Mouse (Mus musculus): Measurements from ENCODE around the gene Phkg1. TPM values are rescaled to one million over a fixed set of nuclear protein-coding genes. Genes with fewer than 3 reads are reported as not detected.
A peak's percentile ranks its signal among the peaks of the same experiment; 100 is the strongest.
"Not testable (repeated sequence)": the region's sequence is repeated elsewhere in the genome, so short reads cannot be mapped to it uniquely, and the experiment has no call there.

Phkg1 gene
- polyA plus RNA-seq, 1 experiment, result 3.7 TPM

GRCm38 (mm10) chr5:129907775-129908174 lies 9.4 kb upstream of the Phkg1 start:
- H3K4me3 ChIP-seq (ENCODE audit: insufficient read depth, low read depth, low read length), result no peak overlapping the region
- H3K27ac ChIP-seq (ENCODE audit: insufficient read depth, low read depth, low read length), result no peak overlapping the region

DNA sequence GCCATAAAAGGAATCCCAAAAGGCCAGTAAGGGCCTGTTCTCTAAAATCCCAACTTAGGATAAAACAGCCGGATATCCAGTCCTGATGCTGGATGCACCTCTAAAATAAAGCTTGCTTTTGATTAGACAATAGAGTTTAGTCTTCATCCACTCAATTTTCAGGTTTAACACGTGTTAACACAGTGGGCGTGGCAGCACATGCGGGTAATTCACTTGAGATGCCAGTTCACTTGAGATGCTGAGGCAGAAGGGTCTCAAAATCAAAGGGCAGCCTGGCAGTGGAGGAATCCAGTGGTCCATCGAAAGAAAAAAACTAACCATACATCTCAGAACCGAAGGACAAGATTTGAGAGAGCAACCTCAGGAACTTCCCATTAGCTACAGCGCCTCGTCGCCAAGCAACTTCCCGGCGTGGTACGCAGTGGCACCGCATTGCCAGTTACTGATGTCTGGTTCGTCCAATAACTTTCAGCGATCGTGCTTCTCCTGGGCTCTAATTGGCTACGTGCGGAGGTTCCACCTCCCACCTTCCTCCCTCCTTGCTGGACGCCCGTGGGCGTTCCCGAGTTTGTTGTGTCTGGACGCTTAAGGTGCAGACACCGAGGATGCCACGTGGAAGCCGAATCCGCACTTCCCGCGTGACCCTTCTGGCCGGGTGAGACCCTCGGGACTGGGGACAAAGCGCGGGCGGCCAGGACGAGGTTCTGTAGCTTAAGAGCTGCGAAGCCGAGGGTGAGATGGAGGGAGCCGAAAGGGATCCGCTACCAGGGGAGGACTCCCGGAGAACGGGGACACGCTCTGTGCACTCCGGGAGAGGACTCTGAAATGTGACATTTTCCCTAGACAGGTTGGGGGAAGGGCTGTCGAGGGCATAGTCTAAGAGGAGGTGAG lies 2.9 kb downstream of the Phkg1 start, which contains the start of gene Zbed5:
TSS of gene Zbed5 (plus strand) at position 526 of the 891 bp plus-strand sequence.
- TF ChIP-seq POLR2A (IDR thresholded peaks at IDR 0.05; ENCODE audit: low read depth, low read length), result no peak
- no peak for TF ChIP-seq CTCF (conservative IDR thresholded peaks at IDR 0.05; ENCODE audit: insufficient read depth, insufficient read length, low read depth, low read length)
- no peaks in the 10 kb centered on the region for H3K27me3 ChIP-seq (replicated peaks; ENCODE audit: control insufficient read depth, insufficient read depth, low read length)
- no peaks in the 10 kb centered on the region for H3K4me1 ChIP-seq (ENCODE audit: control insufficient read depth, insufficient read depth, low read length)
- no peak within 1 kb of the TSS for H3K27ac ChIP-seq (ENCODE audit: insufficient read depth, low read depth, low read length)
- no peaks in the 10 kb centered on the region for H3K36me3 ChIP-seq (ENCODE audit: control insufficient read depth, insufficient read depth, low read length)
- WGBS, result 2% methylated on average over 44 of the region's 44 CpGs
- peak within 1 kb of the TSS; percentile 67 for H3K4me3 ChIP-seq (ENCODE audit: insufficient read depth, low read depth, low read length)
- DNase-seq, result peak; percentile 96

More at GRCm38 (mm10) chr5:129907775-129908174, 9.4 kb upstream of the Phkg1 start:
- Histone ChIP-seq H3K36me3 (ENCODE audit: control insufficient read depth, insufficient read depth, low read length) (no peaks in the 10 kb centered on the region), H3K27me3 (replicated peaks; ENCODE audit: control insufficient read depth, insufficient read depth, low read length) (no peaks in the 10 kb centered on the region), H3K4me1 (ENCODE audit: control insufficient read depth, insufficient read depth, low read length) (no peaks in the 10 kb centered on the region; the same call in 1 of the 2 replicates)
- 22% methylated on average over 4 of the region's 4 CpGs for WGBS
- no peak for DNase-seq
- TF ChIP-seq CTCF (conservative IDR thresholded peaks at IDR 0.05; ENCODE audit: insufficient read depth, insufficient read length, low read depth, low read length) (no peak), POLR2A (IDR thresholded peaks at IDR 0.05; ENCODE audit: low read depth, low read length) (no peak)

- DNase-seq; H3K36me3 ChIP-seq (ENCODE audit: control insufficient read depth, insufficient read depth, low read length); H3K27me3 ChIP-seq (replicated peaks; ENCODE audit: control insufficient read depth, insufficient read depth, low read length); H3K4me1 ChIP-seq (ENCODE audit: control insufficient read depth, insufficient read depth, low read length); H3K4me3 ChIP-seq (ENCODE audit: insufficient read depth, low read depth, low read length); H3K27ac ChIP-seq (ENCODE audit: insufficient read depth, low read depth, low read length): not testable (repeated sequence)
- WGBS, result 67% methylated on average over 7 of the region's 7 CpGs
Measured at GRCm38 (mm10) chr5:129890390-129890789, 8.0 kb downstream of the Phkg1 start.

GRCm38 (mm10) chr5:129886911-129887636 lies 11.3 kb downstream of the Phkg1 start, which contains the start of gene Chchd2:
TSS of gene Chchd2 (minus strand) at chr5:129887470.
- Histone ChIP-seq H3K4me3 (ENCODE audit: insufficient read depth, low read depth, low read length) (peak within 1 kb of the TSS; percentile 87), H3K4me1 (ENCODE audit: control insufficient read depth, insufficient read depth, low read length) (peaks cover 3% of the 10 kb centered on the region; the same call in 1 of the 2 replicates), H3K27me3 (replicated peaks; ENCODE audit: control insufficient read depth, insufficient read depth, low read length) (no peaks in the 10 kb centered on the region), H3K27ac (ENCODE audit: insufficient read depth, low read depth, low read length) (peak within 1 kb of the TSS; percentile 96), H3K36me3 (ENCODE audit: control insufficient read depth, insufficient read depth, low read length) (peaks cover 3% of the 10 kb centered on the region; the same call in 1 of the 2 replicates)
- DNase-seq, result peak; percentile 99
- TF ChIP-seq CTCF (conservative IDR thresholded peaks at IDR 0.05; ENCODE audit: insufficient read depth, insufficient read length, low read depth, low read length), result no peak
- TF ChIP-seq POLR2A (IDR thresholded peaks at IDR 0.05; ENCODE audit: low read depth, low read length), result peak; percentile 66
- WGBS, result under 1% methylated on average over 46 of the region's 46 CpGs

DNA sequence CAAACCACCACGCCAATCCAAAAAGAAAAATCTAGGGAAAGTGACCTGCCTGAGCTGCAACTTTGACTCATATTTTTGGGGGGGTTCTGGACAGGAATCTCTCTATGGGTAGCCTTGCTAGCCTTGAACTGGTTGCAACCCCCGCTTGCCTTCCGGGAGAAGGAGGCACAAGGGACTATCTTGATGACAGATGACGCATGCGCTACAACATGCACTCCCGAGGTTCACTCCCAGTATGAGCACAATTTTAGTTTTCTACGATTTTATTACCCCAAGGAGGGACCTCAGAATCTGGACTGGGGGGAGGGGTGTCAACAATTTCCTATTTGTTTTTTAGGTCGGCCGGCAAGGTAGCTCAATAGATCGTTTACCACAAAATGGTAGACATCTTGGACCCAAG lies 12.1 kb downstream of the Phkg1 start:
- 10% methylated on average over 10 of the region's 10 CpGs for WGBS
- Histone ChIP-seq H3K4me3 (ENCODE audit: insufficient read depth, low read depth, low read length) (peak overlapping the region; percentile 87), H3K27ac (ENCODE audit: insufficient read depth, low read depth, low read length) (no peak overlapping the region), H3K4me1 (ENCODE audit: control insufficient read depth, insufficient read depth, low read length) (peaks cover 3% of the 10 kb centered on the region; the same call in 1 of the 2 replicates), H3K36me3 (ENCODE audit: control insufficient read depth, insufficient read depth, low read length) (peaks cover 8% of the 10 kb centered on the region; the same call in 1 of the 2 replicates), H3K27me3 (replicated peaks; ENCODE audit: control insufficient read depth, insufficient read depth, low read length) (no peaks in the 10 kb centered on the region)
- DNase-seq, result peak; percentile 9
- TF ChIP-seq POLR2A (IDR thresholded peaks at IDR 0.05; ENCODE audit: low read depth, low read length), result no peak
- no peak for TF ChIP-seq CTCF (conservative IDR thresholded peaks at IDR 0.05; ENCODE audit: insufficient read depth, insufficient read length, low read depth, low read length)

- H3K4me3 ChIP-seq (ENCODE audit: insufficient read depth, low read depth, low read length), result no peak overlapping the region
- H3K27ac ChIP-seq (ENCODE audit: insufficient read depth, low read depth, low read length), result no peak overlapping the region
- peaks cover 11% of the 10 kb centered on the region for H3K36me3 ChIP-seq (ENCODE audit: control insufficient read depth, insufficient read depth, low read length)
- peaks cover 3% of the 10 kb centered on the region; the same call in 1 of the 2 replicates for H3K4me1 ChIP-seq (ENCODE audit: control insufficient read depth, insufficient read depth, low read length)
- DNase-seq, result no peak
- no peaks in the 10 kb centered on the region for H3K27me3 ChIP-seq (replicated peaks; ENCODE audit: control insufficient read depth, insufficient read depth, low read length)
- 53% methylated on average over 3 of the region's 3 CpGs for WGBS
- TF ChIP-seq CTCF (conservative IDR thresholded peaks at IDR 0.05; ENCODE audit: insufficient read depth, insufficient read length, low read depth, low read length) (no peak), POLR2A (IDR thresholded peaks at IDR 0.05; ENCODE audit: low read depth, low read length) (no peak)
Measured at GRCm38 (mm10) chr5:129879888-129880287, 18.5 kb downstream of the Phkg1 start.

- TF ChIP-seq CTCF (conservative IDR thresholded peaks at IDR 0.05; ENCODE audit: insufficient read depth, insufficient read length, low read depth, low read length) (peak; percentile 91), POLR2A (IDR thresholded peaks at IDR 0.05; ENCODE audit: low read depth, low read length) (no peak)
- Histone ChIP-seq H3K4me1 (ENCODE audit: control insufficient read depth, insufficient read depth, low read length) (peaks cover 3% of the 10 kb centered on the region; the same call in 1 of the 2 replicates), H3K4me3 (ENCODE audit: insufficient read depth, low read depth, low read length) (no peak overlapping the region), H3K36me3 (ENCODE audit: control insufficient read depth, insufficient read depth, low read length) (peaks cover 11% of the 10 kb centered on the region), H3K27me3 (replicated peaks; ENCODE audit: control insufficient read depth, insufficient read depth, low read length) (no peaks in the 10 kb centered on the region), H3K27ac (ENCODE audit: insufficient read depth, low read depth, low read length) (peak overlapping the region; percentile 25; the same call in 1 of the 2 replicates)
- WGBS, result 13% methylated on average over 2 of the region's 2 CpGs
- peak; percentile 91 for DNase-seq
Measured at GRCm38 (mm10) chr5:129878946-129879345, 19.4 kb downstream of the Phkg1 start.

Data from kidney, adult 2 months (tissue).